Mouse (Mus musculus): Measurements from ENCODE around the gene Raver1. TPM values are rescaled to one million over a fixed set of nuclear protein-coding genes. Genes with fewer than 3 reads are reported as not detected.

The Raver1 gene
- total and polyA plus RNA-seq, 3 experiments: 26.3 to 29.1 (median 27.9) TPM

DNA sequence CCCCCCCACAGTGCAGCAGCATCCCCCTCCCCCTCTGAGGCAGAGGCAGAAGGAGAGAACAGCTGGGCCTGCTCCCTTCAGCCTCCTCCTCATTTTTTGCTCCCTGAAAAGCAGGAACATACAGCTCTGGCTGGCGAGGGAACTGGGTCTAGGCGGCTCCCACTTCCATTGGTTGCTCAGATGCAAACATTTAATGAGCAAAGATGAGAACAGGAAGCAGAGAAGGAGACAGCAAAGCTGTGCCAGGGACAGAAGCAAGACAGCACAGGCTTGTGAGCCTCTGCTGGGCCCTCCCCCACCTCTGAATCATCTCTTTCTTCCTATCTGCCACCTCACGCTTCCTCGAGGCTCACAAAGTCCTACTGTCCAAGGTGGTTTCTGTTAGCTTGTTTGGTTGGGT lies 50.5 kb downstream of the Raver1 start:
- Histone ChIP-seq H3K4me1 (ENCODE audit: control insufficient read depth, insufficient read depth, low read length) (no peaks in the 10 kb centered on the region), H3K36me3 (ENCODE audit: control insufficient read depth, insufficient read depth, low read length) (no peaks in the 10 kb centered on the region), H3K9ac (ENCODE audit: low read depth, low read length) (no peak overlapping the region), H3K79me2 (replicated peaks; ENCODE audit: control insufficient read depth, insufficient read depth, low read length) (no peaks in the 10 kb centered on the region), H3K27ac (no peak overlapping the region), H3K27me3 (ENCODE audit: control insufficient read depth, insufficient read depth, low read length) (peaks cover 3% of the 10 kb centered on the region; the same call in 1 of the 2 replicates), H3K4me3 (no peak overlapping the region)
- TF ChIP-seq EP300 (IDR thresholded peaks at IDR 0.05; ENCODE audit: insufficient read depth, low read depth, low read length) (no peak), CTCF (IDR thresholded peaks at IDR 0.05) (no peak), POLR2A (IDR thresholded peaks at IDR 0.05; ENCODE audit: insufficient read depth, low read depth, low read length) (no peak)
- intact Hi-C loops (cut with DNase I): no loop called here
- WGBS: 52% methylated on average over 4 of the region's 4 CpGs
- no peak for DNase-seq

DNA sequence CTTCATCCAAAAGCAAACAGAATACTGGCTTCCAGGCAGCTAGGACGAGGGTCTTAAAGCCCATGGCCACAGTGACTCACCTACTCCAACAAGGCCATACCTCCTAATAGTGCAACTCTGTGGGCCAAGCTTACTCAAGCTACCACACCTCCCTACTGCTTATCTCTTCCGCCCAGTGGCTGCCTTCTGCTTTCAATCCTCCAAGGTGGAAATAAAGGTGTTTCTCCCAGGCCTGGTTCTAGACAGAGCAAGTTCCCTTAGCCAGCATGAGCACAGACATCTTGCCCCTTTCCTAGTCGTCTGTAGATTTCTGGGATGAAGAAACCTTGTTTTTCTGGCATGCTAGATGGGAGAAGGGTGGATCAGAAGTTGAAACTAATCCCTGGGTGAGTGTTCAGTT lies 52.0 kb downstream of the Raver1 start:
- WGBS: 81% methylated on average over 3 of the region's 3 CpGs
- TF ChIP-seq CTCF (IDR thresholded peaks at IDR 0.05) (no peak), POLR2A (IDR thresholded peaks at IDR 0.05; ENCODE audit: insufficient read depth, low read depth, low read length) (no peak), EP300 (IDR thresholded peaks at IDR 0.05; ENCODE audit: insufficient read depth, low read depth, low read length) (no peak)
- no peaks in the 10 kb centered on the region for H3K79me2 ChIP-seq (replicated peaks; ENCODE audit: control insufficient read depth, insufficient read depth, low read length)
- DNase-seq: no peak
- intact Hi-C loops (cut with DNase I): no loop called here
- H3K27me3 ChIP-seq (ENCODE audit: control insufficient read depth, insufficient read depth, low read length): peaks cover 8% of the 10 kb centered on the region
- H3K4me3 ChIP-seq: no peak overlapping the region
- H3K36me3 ChIP-seq (ENCODE audit: control insufficient read depth, insufficient read depth, low read length): no peaks in the 10 kb centered on the region
- no peaks in the 10 kb centered on the region for H3K4me1 ChIP-seq (ENCODE audit: control insufficient read depth, insufficient read depth, low read length)
- H3K27ac ChIP-seq: no peak overlapping the region
- H3K9ac ChIP-seq (ENCODE audit: low read depth, low read length): no peak overlapping the region

DNA sequence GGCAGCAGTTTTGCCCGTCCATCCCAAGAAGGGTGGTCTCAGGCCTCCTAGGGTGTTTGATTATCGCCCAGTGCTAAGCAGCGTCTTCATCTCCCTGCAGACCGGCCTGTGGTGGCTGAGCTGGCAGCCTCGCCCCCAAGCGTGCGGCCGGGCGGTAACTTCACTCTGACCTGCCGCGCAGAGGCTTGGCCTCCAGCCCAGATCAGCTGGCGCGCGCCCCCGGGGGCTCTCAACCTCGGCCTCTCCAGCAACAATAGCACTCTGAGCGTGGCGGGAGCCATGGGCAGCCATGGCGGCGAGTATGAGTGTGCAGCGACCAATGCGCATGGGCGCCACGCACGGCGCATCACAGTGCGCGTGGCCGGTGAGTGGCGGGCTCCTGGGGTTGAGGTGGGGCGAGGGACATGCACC lies 54.3 kb downstream of the Raver1 start:
- Histone ChIP-seq H3K36me3 (ENCODE audit: control insufficient read depth, insufficient read depth, low read length) (no peaks in the 10 kb centered on the region), H3K27ac (no peak overlapping the region), H3K79me2 (replicated peaks; ENCODE audit: control insufficient read depth, insufficient read depth, low read length) (no peaks in the 10 kb centered on the region), H3K4me3 (no peak overlapping the region), H3K4me1 (ENCODE audit: control insufficient read depth, insufficient read depth, low read length) (no peaks in the 10 kb centered on the region; the same call in 1 of the 2 replicates), H3K27me3 (ENCODE audit: control insufficient read depth, insufficient read depth, low read length) (peaks cover 11% of the 10 kb centered on the region), H3K9ac (ENCODE audit: low read depth, low read length) (no peak overlapping the region)
- intact Hi-C loops (cut with DNase I): no loop called here
- 5% methylated on average over 31 of the region's 31 CpGs for WGBS
- no peak for TF ChIP-seq CTCF (IDR thresholded peaks at IDR 0.05)
- no peak for TF ChIP-seq EP300 (IDR thresholded peaks at IDR 0.05; ENCODE audit: insufficient read depth, low read depth, low read length)
- TF ChIP-seq POLR2A (IDR thresholded peaks at IDR 0.05; ENCODE audit: insufficient read depth, low read depth, low read length): no peak
- peak; percentile 46 to 55 for DNase-seq

DNA sequence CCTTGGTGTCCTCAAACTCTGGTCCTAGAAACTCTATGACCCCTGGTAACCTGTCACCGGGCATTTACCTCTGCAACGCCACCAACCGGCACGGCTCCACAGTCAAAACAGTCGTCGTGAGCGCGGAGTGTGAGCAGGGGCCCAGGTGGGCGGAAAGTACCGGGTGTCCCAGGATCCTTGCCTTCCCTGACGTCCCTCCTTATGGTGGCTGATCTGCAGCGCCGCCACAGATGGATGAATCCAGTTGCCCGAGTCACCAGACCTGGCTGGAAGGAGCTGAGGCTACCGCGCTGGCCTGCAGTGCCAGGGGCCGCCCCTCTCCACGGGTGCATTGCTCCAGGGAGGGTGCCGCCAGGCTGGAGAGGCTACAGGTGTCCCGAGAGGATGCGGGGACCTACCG lies 55.1 kb downstream of the Raver1 start:
- Histone ChIP-seq H3K27me3 (ENCODE audit: control insufficient read depth, insufficient read depth, low read length) (peaks cover 11% of the 10 kb centered on the region), H3K27ac (no peak overlapping the region), H3K4me3 (no peak overlapping the region), H3K4me1 (ENCODE audit: control insufficient read depth, insufficient read depth, low read length) (no peaks in the 10 kb centered on the region; the same call in 1 of the 2 replicates), H3K79me2 (replicated peaks; ENCODE audit: control insufficient read depth, insufficient read depth, low read length) (no peaks in the 10 kb centered on the region), H3K9ac (ENCODE audit: low read depth, low read length) (no peak overlapping the region), H3K36me3 (ENCODE audit: control insufficient read depth, insufficient read depth, low read length) (no peaks in the 10 kb centered on the region)
- TF ChIP-seq EP300 (IDR thresholded peaks at IDR 0.05; ENCODE audit: insufficient read depth, low read depth, low read length): no peak
- TF ChIP-seq POLR2A (IDR thresholded peaks at IDR 0.05; ENCODE audit: insufficient read depth, low read depth, low read length): no peak
- no peak for TF ChIP-seq CTCF (IDR thresholded peaks at IDR 0.05)
- 6% methylated on average over 22 of the region's 22 CpGs for WGBS
- intact Hi-C loops (cut with DNase I): no loop called here
- DNase-seq: no peak

DNA sequence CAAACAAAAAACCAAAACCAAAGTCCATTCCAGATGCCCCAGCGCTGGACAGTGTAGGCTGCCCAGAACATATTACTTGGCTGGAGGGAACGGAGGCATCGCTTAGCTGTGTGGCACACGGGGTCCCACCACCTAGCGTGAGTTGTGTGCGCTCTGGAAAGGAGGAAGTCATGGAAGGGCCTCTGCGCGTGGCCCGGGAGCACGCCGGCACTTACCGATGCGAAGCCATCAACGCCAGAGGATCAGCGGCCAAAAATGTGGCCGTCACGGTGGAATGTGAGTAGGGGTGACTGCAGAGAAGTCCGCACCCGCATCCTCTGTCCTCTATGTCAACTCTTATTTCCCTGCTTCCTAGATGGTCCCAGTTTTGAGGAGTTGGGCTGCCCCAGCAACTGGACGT lies 55.6 kb downstream of the Raver1 start:
- TF ChIP-seq EP300 (IDR thresholded peaks at IDR 0.05; ENCODE audit: insufficient read depth, low read depth, low read length) (no peak), CTCF (IDR thresholded peaks at IDR 0.05) (no peak), POLR2A (IDR thresholded peaks at IDR 0.05; ENCODE audit: insufficient read depth, low read depth, low read length) (no peak)
- Histone ChIP-seq H3K4me1 (ENCODE audit: control insufficient read depth, insufficient read depth, low read length) (no peaks in the 10 kb centered on the region; the same call in 1 of the 2 replicates), H3K79me2 (replicated peaks; ENCODE audit: control insufficient read depth, insufficient read depth, low read length) (no peaks in the 10 kb centered on the region), H3K27ac (no peak overlapping the region), H3K4me3 (no peak overlapping the region), H3K36me3 (ENCODE audit: control insufficient read depth, insufficient read depth, low read length) (no peaks in the 10 kb centered on the region), H3K9ac (ENCODE audit: low read depth, low read length) (no peak overlapping the region), H3K27me3 (ENCODE audit: control insufficient read depth, insufficient read depth, low read length) (peaks cover 11% of the 10 kb centered on the region)
- 18% methylated on average over 20 of the region's 20 CpGs for WGBS
- intact Hi-C loops (cut with DNase I): no loop called here
- no peak for DNase-seq

DNA sequence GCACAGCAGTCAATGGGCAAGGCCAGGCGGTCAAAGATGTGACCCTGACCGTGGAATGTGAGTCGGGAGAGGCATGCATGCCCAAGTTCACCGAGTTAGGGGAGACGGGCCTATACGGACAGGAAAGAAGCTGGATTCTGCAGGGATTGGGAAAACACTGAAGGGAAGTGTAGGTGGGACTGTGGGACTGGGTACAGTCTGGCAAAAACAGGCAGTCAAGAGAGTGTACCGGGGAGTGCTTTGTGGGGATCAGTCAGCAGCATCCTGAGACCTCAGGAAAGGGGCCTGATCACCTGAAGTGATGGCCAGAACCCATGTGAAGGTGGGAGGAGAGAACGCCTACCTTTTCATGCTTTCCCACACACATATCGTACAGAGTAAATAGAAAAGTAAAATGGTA lies 56.2 kb downstream of the Raver1 start:
- no peak for DNase-seq

More for the DNA sequence above, 56.2 kb downstream of the Raver1 start:
- Histone ChIP-seq H3K4me1 (ENCODE audit: control insufficient read depth, insufficient read depth, low read length) (no peaks in the 10 kb centered on the region; the same call in 1 of the 2 replicates), H3K36me3 (ENCODE audit: control insufficient read depth, insufficient read depth, low read length) (no peaks in the 10 kb centered on the region), H3K27me3 (ENCODE audit: control insufficient read depth, insufficient read depth, low read length) (peaks cover 11% of the 10 kb centered on the region), H3K4me3 (no peak overlapping the region), H3K27ac (no peak overlapping the region), H3K9ac (ENCODE audit: low read depth, low read length) (no peak overlapping the region), H3K79me2 (replicated peaks; ENCODE audit: control insufficient read depth, insufficient read depth, low read length) (no peaks in the 10 kb centered on the region)
- TF ChIP-seq EP300 (IDR thresholded peaks at IDR 0.05; ENCODE audit: insufficient read depth, low read depth, low read length) (no peak), POLR2A (IDR thresholded peaks at IDR 0.05; ENCODE audit: insufficient read depth, low read depth, low read length) (no peak), CTCF (IDR thresholded peaks at IDR 0.05) (no peak)
- WGBS: 49% methylated on average over 9 of the region's 9 CpGs
- intact Hi-C loops (cut with DNase I): no loop called here

Measured in heart, adult 2 months (tissue).